Mouse (Mus musculus) cerebellum, adult 2 months (tissue): ENCODE results near the gene Sidt1.

ENCODE experiments used
- CTCF ChIP-seq: fragments of 200-500 bp; IDR thresholded peaks from 2 replicates; pipeline ENCODE4 v1.5.1; 2011; ENCODE audit warnings: low read depth, mild to moderate bottlenecking, control low read depth, low read length, moderate library complexity, borderline replicate concordance; ENCODE audit not compliant: insufficient read depth
- POLR2A ChIP-seq: fragments of 200-500 bp; IDR thresholded peaks from 2 replicates; pipeline ENCODE4 v1.6.1; 2011; ENCODE audit warnings: low read length, control low read depth, borderline replicate concordance; ENCODE audit not compliant: insufficient read depth

GRCm38 (mm10) chr16:44356291-44356690 is 23.3 kb upstream of the Sidt1 start:
- no peak for TF ChIP-seq CTCF
- no peak for TF ChIP-seq POLR2A
